Comparison of ENCODE assay signal across 21 mouse cellular contexts in the genomic region with DNA sequence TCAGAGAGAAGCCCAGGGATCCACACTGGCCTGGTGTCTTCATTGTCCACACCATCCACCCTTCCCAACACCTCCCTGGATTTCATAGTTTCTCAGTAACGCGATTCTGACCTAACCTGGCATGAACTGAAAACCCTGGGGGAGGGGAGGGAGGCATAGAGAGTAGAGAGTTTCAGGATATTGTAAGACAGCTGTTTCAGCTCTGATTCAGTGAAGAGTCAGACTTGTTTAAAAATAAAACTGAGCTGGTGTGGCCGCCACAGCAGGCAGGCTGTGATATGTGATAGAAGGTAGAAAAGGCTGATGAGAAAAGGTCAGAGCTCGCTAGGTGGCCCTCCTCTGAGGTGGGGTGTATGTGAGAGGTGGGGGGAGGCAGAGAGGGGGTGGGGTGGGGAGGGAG.
DNase-seq lines count a peak whose midpoint lies in the region; ATAC-seq and TF ChIP-seq lines count a peak whose summit lies in the region.
"Had no signal": no experiment of that assay in that cellular context is flagged by ENCODE, and none has a peak within 500 bp of the region (broad histone marks: within the 10 kb centered on the region; RNA-seq: fewer than 3 reads in every experiment).

No protein-coding gene starts in this region.

- no peak overlapping the region for H3K4me3 ChIP-seq in layer of hippocampus, adult 2 months

- ATAC-seq in frontal cortex, adult (ENCODE audit: low TSS enrichment), result 0 out of 2 replicates have a peak, but pooled peaks have one; percentile 31
- ATAC-seq: activated CD4-positive, CD25-positive, alpha-beta regulatory T cell, adult 4 months; CD4-positive, CD25-positive, alpha-beta regulatory T cell, adult 4 months; Patski had no signal

- TF ChIP-seq CTCF in layer of hippocampus, adult 2 months (conservative IDR thresholded peaks at IDR 0.05), result no peak

- DNase-seq in frontal cortex, postnatal 10 days (ENCODE audit: low spot score in 2 of 2), result no peak
- no peak for DNase-seq in layer of hippocampus, adult 2 months (ENCODE audit: low spot score in 2 of 2)
- DNase-seq in layer of hippocampus, adult 9-11 months, result no peak
- DNase-seq in right cerebral cortex, adult 18-20 months, result peak; percentile 29
- DNase-seq in right cerebral cortex, postnatal 36 days (ENCODE audit: low spot score in 2 of 2), result no peak
- DNase-seq in brain, adult 2 months (ENCODE audit: low read depth, low spot score), result peak; percentile 56
- DNase-seq in retina, postnatal 1 day, result no peak
- DNase-seq: adrenal gland, adult 2 months; adrenal gland, adult 8-10 months; adrenal gland, postnatal 10 days; adrenal gland, postnatal 14 days; adrenal gland, postnatal 25 days; adrenal gland, postnatal 36 days; B cell, adult 2 months; cerebellum, adult 11 months; cerebellum, adult 11-12 months; cerebellum, adult 18-20 months had no signal

- peak overlapping the region; percentile 81 for H3K27ac ChIP-seq in layer of hippocampus, adult 2 months

Comparison
In these comparisons a context has a peak if more than half of its experiments do, and no peak if none do; other contexts are left out.
1. DNase-seq: peak in right cerebral cortex, adult 18-20 months (single experiment) and brain, adult 2 months (single experiment); none in frontal cortex, postnatal 10 days (0 of 2), layer of hippocampus, adult 2 months (0 of 2), layer of hippocampus, adult 9-11 months (single experiment), right cerebral cortex, postnatal 36 days (0 of 2) and retina, postnatal 1 day (single experiment).